Mouse (Mus musculus): ENCODE results near the gene Mageb3.

DNA sequence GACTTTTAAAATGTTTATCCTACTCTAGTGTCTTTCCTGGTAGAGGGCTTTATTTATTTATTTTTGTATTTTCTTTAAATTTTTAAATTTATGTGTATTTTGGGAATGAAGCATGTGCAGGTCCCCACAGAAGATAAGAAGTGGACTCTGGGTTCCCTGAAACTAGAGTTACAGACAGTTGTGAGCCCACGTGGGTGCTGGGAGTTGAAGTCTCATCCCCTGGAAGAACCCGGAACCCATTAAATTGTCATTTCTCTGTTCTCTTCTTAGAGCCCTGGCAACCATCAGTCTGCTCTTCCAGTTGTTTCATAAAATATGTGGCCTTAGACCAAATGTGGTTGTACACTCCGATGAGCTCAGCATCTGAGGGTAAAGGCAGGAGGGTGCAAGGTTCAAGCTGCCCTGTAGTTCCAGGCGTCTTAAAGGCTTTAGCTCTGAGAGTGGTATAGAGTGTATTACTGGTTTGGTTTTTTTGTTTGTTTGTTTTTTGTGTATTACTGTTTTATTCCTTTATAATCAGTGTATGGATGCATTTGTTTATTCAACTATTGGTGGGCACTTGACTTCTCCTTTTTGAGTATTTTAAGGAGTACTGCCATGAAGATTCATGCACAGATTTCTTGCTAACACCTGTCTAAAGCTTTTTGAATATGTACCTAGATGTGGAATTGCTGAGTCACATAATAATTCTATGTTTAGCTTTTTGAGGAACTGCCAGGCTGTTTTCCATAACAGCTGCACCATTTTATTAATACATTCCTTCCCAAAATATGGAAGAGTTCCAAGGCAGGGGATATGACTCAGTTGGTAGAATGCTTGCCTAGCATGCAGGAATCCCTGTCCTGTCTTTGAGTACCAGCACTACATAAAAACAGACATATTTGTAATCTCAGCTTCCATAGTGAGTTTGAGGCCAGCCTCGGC, 39.6 kb downstream of the Mageb3 start:
- no peak for TF ChIP-seq CTCF (IDR thresholded peaks at IDR 0.05; ENCODE audit: extremely low read depth, insufficient read length, insufficient replicate concordance, low read depth, low read length)
- no peak for TF ChIP-seq POLR2A (IDR thresholded peaks at IDR 0.05; ENCODE audit: low read depth, low read length)
